Mouse (Mus musculus): ENCODE measurements around the gene Rps6kc1. TPM values are rescaled to one million over a fixed set of nuclear protein-coding genes. Genes with fewer than 3 reads are reported as not detected.
A peak's percentile ranks its signal among the peaks of the same experiment; 100 is the strongest.

Rps6kc1 gene
- polyA plus RNA-seq, 1 experiment = 26.2 TPM

GRCm38 (mm10) chr1:190904136-190904535, 7.4 kb downstream of the Rps6kc1 start:
- DNase-seq (ENCODE audit: extremely low spot score in 1 of 2, low spot score in 1 of 2) = no peak

- no peak for DNase-seq (ENCODE audit: extremely low spot score in 1 of 2, low spot score in 1 of 2)
Measured at GRCm38 (mm10) chr1:190901082-190901481, 10.5 kb downstream of the Rps6kc1 start.

GRCm38 (mm10) chr1:190898899-190899575, 12.5 kb downstream of the Rps6kc1 start:
- no peak for DNase-seq (ENCODE audit: extremely low spot score in 1 of 2, low spot score in 1 of 2)

GRCm38 (mm10) chr1:190898186-190898585, 13.4 kb downstream of the Rps6kc1 start:
- no peak for DNase-seq (ENCODE audit: extremely low spot score in 1 of 2, low spot score in 1 of 2)

- no peak for DNase-seq (ENCODE audit: extremely low spot score in 1 of 2, low spot score in 1 of 2)
Measured at GRCm38 (mm10) chr1:190893559-190894167, 17.9 kb downstream of the Rps6kc1 start.

GRCm38 (mm10) chr1:190888646-190889045, 22.9 kb downstream of the Rps6kc1 start:
- no peak for DNase-seq (ENCODE audit: extremely low spot score in 1 of 2, low spot score in 1 of 2)

GRCm38 (mm10) chr1:190888031-190888430, 23.5 kb downstream of the Rps6kc1 start:
- no peak for DNase-seq (ENCODE audit: extremely low spot score in 1 of 2, low spot score in 1 of 2)

GRCm38 (mm10) chr1:190886014-190886413, 25.6 kb downstream of the Rps6kc1 start:
- no peak for DNase-seq (ENCODE audit: extremely low spot score in 1 of 2, low spot score in 1 of 2)

- peak in 1 of 2 experiments; percentile 82 for DNase-seq (ENCODE audit: extremely low spot score in 1 of 2, low spot score in 1 of 2)
Measured at GRCm38 (mm10) chr1:190881422-190881821, 30.1 kb downstream of the Rps6kc1 start.

- no peak for DNase-seq (ENCODE audit: extremely low spot score in 1 of 2, low spot score in 1 of 2)
Measured at GRCm38 (mm10) chr1:190880638-190881037, 30.9 kb downstream of the Rps6kc1 start.

GRCm38 (mm10) chr1:190875751-190876150, 35.8 kb downstream of the Rps6kc1 start:
- DNase-seq (ENCODE audit: extremely low spot score in 1 of 2, low spot score in 1 of 2) = no peak

GRCm38 (mm10) chr1:190875089-190875488, 36.5 kb downstream of the Rps6kc1 start:
- no peak for DNase-seq (ENCODE audit: extremely low spot score in 1 of 2, low spot score in 1 of 2)

GRCm38 (mm10) chr1:190871068-190871467, 40.5 kb downstream of the Rps6kc1 start:
- no peak for DNase-seq (ENCODE audit: extremely low spot score in 1 of 2, low spot score in 1 of 2)

- DNase-seq (ENCODE audit: extremely low spot score in 1 of 2, low spot score in 1 of 2) = no peak
Measured at GRCm38 (mm10) chr1:190869996-190870395, 41.6 kb downstream of the Rps6kc1 start.

GRCm38 (mm10) chr1:190868790-190869189, 42.8 kb downstream of the Rps6kc1 start:
- DNase-seq (ENCODE audit: extremely low spot score in 1 of 2, low spot score in 1 of 2) = peak in 1 of 2 experiments; percentile 48

GRCm38 (mm10) chr1:190861626-190862025, 49.9 kb downstream of the Rps6kc1 start:
- DNase-seq (ENCODE audit: extremely low spot score in 1 of 2, low spot score in 1 of 2) = peak in 1 of 2 experiments; percentile 40

- DNase-seq (ENCODE audit: extremely low spot score in 1 of 2, low spot score in 1 of 2) = no peak
Measured at GRCm38 (mm10) chr1:190854465-190854864, 57.1 kb downstream of the Rps6kc1 start.

- no peak for DNase-seq (ENCODE audit: extremely low spot score in 1 of 2, low spot score in 1 of 2)
Measured at GRCm38 (mm10) chr1:190849162-190849865, 62.3 kb downstream of the Rps6kc1 start.

- DNase-seq (ENCODE audit: extremely low spot score in 1 of 2, low spot score in 1 of 2) = no peak
Measured at GRCm38 (mm10) chr1:190848676-190849075, 62.9 kb downstream of the Rps6kc1 start.

- DNase-seq (ENCODE audit: extremely low spot score in 1 of 2, low spot score in 1 of 2) = no peak
Measured at GRCm38 (mm10) chr1:190846956-190847355, 64.6 kb downstream of the Rps6kc1 start.

- DNase-seq (ENCODE audit: extremely low spot score in 1 of 2, low spot score in 1 of 2) = peak in 1 of 2 experiments; percentile 45
Measured at GRCm38 (mm10) chr1:190846074-190846730, 65.4 kb downstream of the Rps6kc1 start.

Measured in frontal cortex, adult 2 months (tissue).